Mouse (Mus musculus) liver, embryonic 14.5 days (tissue): ENCODE measurements around the gene Nadk2. TPM values are rescaled to one million over a fixed set of nuclear protein-coding genes. Genes with fewer than 3 reads are reported as not detected.
A peak's percentile ranks its signal among the peaks of the same experiment; 100 is the strongest.

Source experiments
- ATAC-seq: fragments of 200-750 bp; cut with Nextera tagmentation; 2 replicates; pipeline ENCODE4 v1.8.0; 2017; ENCODE audit warnings: moderate number of reproducible peaks, mild to moderate bottlenecking, moderate library complexity; ENCODE audit not compliant: insufficient read depth
- DNase-seq, 3 experiments: peaks; one replicate each; pipeline ENCODE4 v3.0.0-alpha.2; 2012 to 2013; ENCODE audit warnings: low read depth in 3 of 3, low spot score in 3 of 3
- H3K27ac ChIP-seq: fragments of 300-500 bp; sonication (generic); 2 replicates; pipeline ENCODE4 v1.5.1; 2014; ENCODE audit warnings: moderate library complexity, mild to moderate bottlenecking, control low read depth, inconsistent platforms
- H3K27me3 ChIP-seq: fragments of 300-500 bp; sonication (generic); 2 replicates; pipeline ENCODE4 v1.6.1; 2014; ENCODE audit warnings: mild to moderate bottlenecking, low read length, moderate library complexity; ENCODE audit not compliant: control insufficient read depth, insufficient read depth
- H3K36me3 ChIP-seq: fragments of 300-500 bp; sonication (generic); replicated peaks from 2 replicates; pipeline ENCODE4 v1.6.1; 2014; ENCODE audit warnings: low read depth; ENCODE audit not compliant: control insufficient read depth, insufficient read depth
- H3K4me1 ChIP-seq, 2 experiments: fragments of 200-500 bp in 1 of 2; fragments of 300-500 bp in 1 of 2; sonication (generic) in 1 of 2; replicated peaks; 2 replicates each; pipeline ENCODE4 v1.6.1; 2012 to 2014; ENCODE audit warnings: antibody characterized with exemption in 1 of 2, inconsistent platforms in 1 of 2, low read length in 1 of 2; ENCODE audit not compliant: control insufficient read depth in 2 of 2, insufficient read depth in 2 of 2
- H3K4me2 ChIP-seq: fragments of 300-500 bp; sonication (generic); 2 replicates; pipeline ENCODE4 v1.6.1; 2014; ENCODE audit warnings: low read depth, mild to moderate bottlenecking, control low read depth, moderate library complexity
- H3K4me3 ChIP-seq, 2 experiments: fragments of 200-500 bp in 1 of 2; fragments of 300-500 bp in 1 of 2; sonication (generic) in 1 of 2; 2 replicates each; pipeline ENCODE4 v1.5.1; 2012 to 2014; ENCODE audit warnings: low read depth in 2 of 2, low read length in 2 of 2, mild to moderate bottlenecking in 2 of 2, control low read depth in 1 of 2, inconsistent platforms in 1 of 2, moderate library complexity in 1 of 2; ENCODE audit not compliant: insufficient read depth in 1 of 2
- H3K9ac ChIP-seq: fragments of 300-500 bp; sonication (generic); replicated peaks from 2 replicates; pipeline ENCODE4 v1.6.1; 2014; ENCODE audit warnings: mild to moderate bottlenecking, control low read depth, moderate library complexity
- H3K9me3 ChIP-seq: fragments of 300-500 bp; sonication (generic); 2 replicates; pipeline ENCODE4 v1.6.1; 2016; ENCODE audit warnings: low read length, mixed read lengths; ENCODE audit not compliant: control insufficient read depth
- CTCF ChIP-seq: IDR thresholded peaks from 2 replicates; pipeline ENCODE4 v1.5.1; 2016; ENCODE audit warnings: antibody characterized with exemption, low read depth, control low read depth
- EP300 ChIP-seq: IDR thresholded peaks from 2 replicates; pipeline ENCODE4 v1.6.1; 2016; ENCODE audit warnings: antibody characterized with exemption, low read depth
- whole genome bisulfite sequencing: fragments of 180-500 bp; shearing (Covaris S2); extraction: QIAGEN DNeasy Blood & Tissue Kit; methylation state at CpG from one replicate; pipeline ENCODE4 v1.1.7; 2014; ENCODE audit not compliant: insufficient replicate concordance; 5-methylcytosine and 5-hydroxymethylcytosine counted together
- polyA plus RNA-seq, 2 experiments: library from polyadenylated mRNA; depleted of rRNA in 1 of 2; stranded (reverse) in 1 of 2; unstranded in 1 of 2; fragments of >200 nt; fragmentation: Nextera tagmentation in 1 of 2; extraction: Ambion mirVana in 1 of 2; gene quantifications; 2 replicates each; pipeline versions ENCODE4 v1.2.1 to v1.2.3; 2012 to 2014

Gene Nadk2
- polyA plus RNA-seq, 2 experiments: 96.0 to 113 TPM

- H3K9me3 ChIP-seq: no peaks in the 10 kb centered on the region
- DNase-seq (no peak), ATAC-seq (no peak)
- no peak overlapping the region for H3K27ac ChIP-seq
- no peak overlapping the region for H3K4me3 ChIP-seq
- H3K4me2 ChIP-seq: no peak overlapping the region
- H3K9ac ChIP-seq: no peak overlapping the region
- H3K36me3 ChIP-seq: peaks cover 77% of the 10 kb centered on the region
- WGBS: 74% methylated on average over 6 of the region's 6 CpGs
- H3K27me3 ChIP-seq: no peaks in the 10 kb centered on the region
- peaks cover 0 to 2% of the 10 kb centered on the region in 2 experiments; a peak in 2 of 4 replicates for H3K4me1 ChIP-seq
- no peak for TF ChIP-seq CTCF
- no peak for TF ChIP-seq EP300
These were observed 39.7 kb downstream of the Nadk2 start for GRCm38 (mm10) chr15:9110526-9111347.

DNA sequence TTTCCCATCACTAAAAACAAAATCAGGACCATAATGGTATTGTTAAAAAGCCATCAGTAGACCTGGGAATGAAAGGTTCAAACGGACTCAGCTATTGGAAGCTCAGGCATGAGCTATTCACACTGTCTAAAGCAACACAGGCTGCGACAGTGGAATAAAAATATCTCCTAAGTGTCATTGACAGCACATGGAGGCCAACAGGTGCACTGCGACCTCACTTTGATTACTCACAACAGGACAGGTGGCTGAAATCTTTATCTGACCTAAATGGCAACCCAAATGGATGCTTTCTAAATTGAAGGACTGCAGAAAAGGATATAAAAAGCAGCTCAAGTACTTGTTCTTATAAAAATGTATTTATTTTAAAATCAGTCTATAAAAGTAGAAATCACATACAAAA, 40.6 kb downstream of the Nadk2 start:
- Histone ChIP-seq H3K9me3 (no peaks in the 10 kb centered on the region), H3K27me3 (no peaks in the 10 kb centered on the region), H3K27ac (no peak overlapping the region), H3K4me1 (peaks cover 0 to 2% of the 10 kb centered on the region in 2 experiments; a peak in 2 of 4 replicates), H3K4me3 (no peak overlapping the region), H3K4me2 (no peak overlapping the region), H3K36me3 (peaks cover 76% of the 10 kb centered on the region), H3K9ac (no peak overlapping the region)
- no peak for ATAC-seq
- WGBS: 84% methylated on average over 3 of the region's 3 CpGs
- no peak for DNase-seq
- TF ChIP-seq EP300 (no peak), CTCF (no peak)

DNA sequence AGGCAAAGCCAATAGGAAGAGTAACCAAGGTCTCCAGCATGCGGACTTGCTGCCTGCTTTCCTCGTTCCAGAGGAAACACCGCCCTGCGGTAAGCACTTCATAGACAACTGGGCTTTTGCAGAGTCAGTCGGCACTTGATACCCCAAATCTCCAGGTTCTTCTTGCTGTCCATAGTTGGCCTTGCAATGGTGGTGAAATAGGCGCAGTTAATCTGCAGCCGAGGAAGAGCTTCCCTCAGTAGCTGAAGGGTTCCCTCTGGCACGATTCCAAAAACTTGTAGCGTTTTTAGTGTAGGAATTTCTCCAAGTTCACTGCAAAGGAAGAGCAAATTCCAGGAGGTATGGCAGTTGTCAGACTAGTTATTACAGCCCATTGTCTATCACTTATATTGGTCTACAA, 42.5 kb downstream of the Nadk2 start:
- H3K9me3 ChIP-seq: no peaks in the 10 kb centered on the region
- WGBS: 78% methylated on average over 9 of the region's 9 CpGs
- H3K36me3 ChIP-seq: peaks cover 72% of the 10 kb centered on the region
- no peak overlapping the region for H3K4me3 ChIP-seq
- H3K4me2 ChIP-seq: no peak overlapping the region
- H3K27me3 ChIP-seq: no peaks in the 10 kb centered on the region
- no peak overlapping the region for H3K9ac ChIP-seq
- no peak overlapping the region for H3K27ac ChIP-seq
- ATAC-seq (no peak), DNase-seq (no peak)
- TF ChIP-seq CTCF (no peak), EP300 (no peak)
- H3K4me1 ChIP-seq: peaks cover 0 to 2% of the 10 kb centered on the region in 2 experiments; a peak in 2 of 4 replicates

- no peak overlapping the region for H3K4me3 ChIP-seq
- H3K27me3 ChIP-seq: no peaks in the 10 kb centered on the region
- H3K36me3 ChIP-seq: peaks cover 73% of the 10 kb centered on the region
- 87% methylated on average over 4 of the region's 4 CpGs for WGBS
- H3K4me1 ChIP-seq: peaks cover 0 to 2% of the 10 kb centered on the region in 2 experiments; a peak in 2 of 4 replicates
- ATAC-seq (peak; percentile 68), DNase-seq (peak in 1 of 3 experiments; percentile 18)
- no peak overlapping the region for H3K27ac ChIP-seq
- no peak for TF ChIP-seq EP300
- TF ChIP-seq CTCF: no peak
- H3K4me2 ChIP-seq: no peak overlapping the region
- no peak overlapping the region for H3K9ac ChIP-seq
- H3K9me3 ChIP-seq: no peaks in the 10 kb centered on the region
These were observed 43.1 kb downstream of the Nadk2 start for GRCm38 (mm10) chr15:9114131-9114530.

- peaks cover 0 to 2% of the 10 kb centered on the region in 2 experiments; a peak in 2 of 4 replicates for H3K4me1 ChIP-seq
- no peak overlapping the region for H3K9ac ChIP-seq
- ATAC-seq (peak; percentile 79), DNase-seq (peak; percentile 26 to 46 (median 33))
- WGBS: 71% methylated on average over 5 of the region's 5 CpGs
- TF ChIP-seq EP300: no peak
- TF ChIP-seq CTCF: no peak
- H3K4me3 ChIP-seq: no peak overlapping the region
- peaks cover 75% of the 10 kb centered on the region for H3K36me3 ChIP-seq
- H3K27ac ChIP-seq: no peak overlapping the region
- no peak overlapping the region for H3K4me2 ChIP-seq
- no peaks in the 10 kb centered on the region for H3K27me3 ChIP-seq
- H3K9me3 ChIP-seq: no peaks in the 10 kb centered on the region
These were observed 43.5 kb downstream of the Nadk2 start for GRCm38 (mm10) chr15:9114599-9114998.
